Mouse (Mus musculus) kidney, adult 9 months (tissue): ENCODE measurements around the gene Flot2.

Experiments used
- DNase-seq: peaks from one replicate; pipeline ENCODE4 v3.0.0; 2022

The Flot2 gene

DNA sequence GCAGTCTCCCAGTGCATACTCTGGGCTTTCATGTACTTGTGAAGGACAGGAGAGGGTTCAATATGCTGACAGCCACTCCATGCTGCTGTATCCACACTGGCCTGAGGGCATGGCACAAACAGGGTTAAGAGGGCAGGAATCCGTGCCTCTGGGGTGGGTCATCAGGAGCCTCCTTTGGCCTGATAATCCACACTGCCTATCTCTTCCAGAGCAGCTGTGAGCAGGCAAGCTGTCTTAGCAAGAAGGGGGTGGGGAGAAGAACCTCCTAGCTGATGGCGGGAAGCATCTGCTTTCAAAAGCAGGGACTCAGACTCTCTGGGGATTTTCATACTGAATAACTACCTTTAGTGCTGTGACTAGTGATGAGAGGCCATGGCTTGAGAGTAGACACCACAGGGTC lies 28.2 kb downstream of the Flot2 start:
- DNase-seq: no peak

DNA sequence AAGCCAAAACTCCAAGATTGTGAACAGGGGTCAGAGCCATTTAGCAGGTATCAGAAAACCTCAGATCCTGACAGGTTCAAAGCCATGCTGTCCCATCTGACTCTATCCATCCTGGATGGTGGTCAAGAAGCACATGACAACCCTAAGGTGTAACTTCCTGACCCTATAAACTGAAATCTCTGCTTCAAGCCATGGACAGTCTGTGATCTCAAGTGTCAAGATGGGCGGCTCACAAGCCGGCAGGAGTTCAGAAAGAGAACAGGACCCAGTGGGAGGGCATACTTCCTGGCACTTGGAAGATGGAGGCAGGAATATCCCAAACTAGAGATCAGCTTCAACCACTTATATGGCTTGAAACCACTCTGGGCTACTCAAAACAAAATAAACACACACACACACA lies 28.9 kb downstream of the Flot2 start:
- no peak for DNase-seq

- no peak for DNase-seq
Measured at GRCm38 (mm10) chr11:78067566-78067965, 29.8 kb downstream of the Flot2 start.

DNA sequence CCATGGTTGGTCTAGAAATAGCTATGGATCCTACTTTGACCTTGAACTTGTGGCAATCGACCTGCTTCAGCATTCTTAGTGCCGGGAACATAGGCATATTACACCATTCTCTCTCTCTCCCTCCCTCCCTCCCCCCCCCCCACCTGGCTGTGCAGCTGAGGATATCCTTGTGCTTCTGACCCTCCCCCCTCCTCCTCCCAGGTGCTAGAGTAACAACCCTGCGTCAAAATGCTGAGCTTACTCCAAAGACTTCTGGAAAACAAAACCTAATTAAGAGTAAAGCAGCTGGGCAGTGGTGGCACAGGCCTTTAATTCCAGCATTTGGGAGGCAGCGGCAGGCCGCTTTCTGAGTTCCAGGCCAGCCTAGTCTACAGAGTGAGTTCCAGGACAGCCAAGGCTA lies 31.4 kb downstream of the Flot2 start:
- no peak for DNase-seq

- DNase-seq: no peak
Measured at GRCm38 (mm10) chr11:78069646-78070045, 31.9 kb downstream of the Flot2 start.

GRCm38 (mm10) chr11:78071938-78072337 lies 34.2 kb downstream of the Flot2 start:
- DNase-seq: no peak

GRCm38 (mm10) chr11:78072425-78073130 lies 34.8 kb downstream of the Flot2 start:
- DNase-seq: no peak

GRCm38 (mm10) chr11:78073577-78074276 lies 36.0 kb downstream of the Flot2 start:
- DNase-seq: no peak

DNA sequence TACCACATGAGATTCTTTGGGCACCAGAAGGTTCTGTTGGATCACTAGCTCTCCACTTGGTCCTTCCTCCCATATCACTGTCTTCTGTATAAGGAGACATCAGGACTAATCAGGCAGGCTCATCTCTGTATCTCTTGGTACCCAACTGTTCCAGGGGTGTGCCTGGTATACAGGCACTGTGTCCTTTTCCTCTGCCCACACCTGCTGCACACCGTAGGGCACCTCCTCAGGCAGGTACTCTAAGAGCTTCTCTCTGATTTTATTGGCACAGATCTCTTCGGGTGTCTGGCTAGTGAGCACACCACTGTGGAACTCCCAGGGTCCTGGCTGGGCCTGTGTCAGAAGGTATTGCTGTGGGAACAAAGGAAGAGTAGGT lies 36.5 kb downstream of the Flot2 start:
- DNase-seq: no peak

GRCm38 (mm10) chr11:78074666-78075065 lies 36.9 kb downstream of the Flot2 start:
- DNase-seq: no peak

DNA sequence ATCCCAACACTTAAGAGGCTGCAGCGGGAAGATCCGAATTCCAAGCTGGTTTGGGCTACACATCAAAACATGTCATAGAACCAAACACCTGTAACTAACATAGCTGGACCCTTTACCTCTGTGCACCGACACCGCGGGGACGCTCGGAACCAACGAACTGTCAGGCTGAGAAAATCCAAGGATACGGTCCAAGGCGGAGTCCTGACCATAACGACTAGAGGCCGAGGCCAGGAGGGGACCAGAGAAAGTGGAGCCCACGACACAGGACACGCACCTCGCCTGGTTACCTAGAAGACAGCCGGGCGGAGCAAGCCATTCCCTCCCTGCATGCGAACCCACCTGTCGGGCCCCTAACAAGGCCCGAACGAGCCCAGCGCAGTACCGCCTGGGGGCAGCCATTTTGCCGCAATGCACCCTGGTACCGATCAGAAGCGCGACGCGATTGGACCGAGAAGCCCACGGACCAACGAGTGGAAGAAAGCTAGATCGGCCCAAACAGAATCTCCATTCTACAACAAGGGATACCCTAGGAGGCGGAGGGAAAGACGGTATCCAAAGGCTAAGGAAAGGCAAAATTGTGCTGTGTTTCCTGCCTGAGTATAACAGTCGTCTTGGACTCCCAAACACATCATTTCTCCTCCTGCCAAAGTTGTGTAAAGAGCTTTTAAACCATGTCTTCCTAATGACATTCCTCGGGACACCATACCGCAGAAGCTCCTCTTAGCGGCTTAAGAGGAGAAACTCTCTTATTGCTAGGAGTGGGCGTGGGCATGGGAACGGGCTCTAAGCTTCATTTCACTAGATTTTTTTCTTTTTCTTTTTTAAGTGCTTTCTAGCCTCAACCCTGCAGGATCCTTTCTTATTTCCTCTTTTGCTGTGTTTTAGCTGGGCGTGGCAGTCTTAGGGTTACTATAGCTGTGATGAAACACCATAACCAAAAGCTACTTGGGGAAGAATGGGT lies 42.5 kb downstream of the Flot2 start, which contains the start of gene Eral1:
TSS of gene Eral1 (minus strand) at position 423 of the 961 bp plus-strand sequence.
- peak; percentile 88 for DNase-seq

DNA sequence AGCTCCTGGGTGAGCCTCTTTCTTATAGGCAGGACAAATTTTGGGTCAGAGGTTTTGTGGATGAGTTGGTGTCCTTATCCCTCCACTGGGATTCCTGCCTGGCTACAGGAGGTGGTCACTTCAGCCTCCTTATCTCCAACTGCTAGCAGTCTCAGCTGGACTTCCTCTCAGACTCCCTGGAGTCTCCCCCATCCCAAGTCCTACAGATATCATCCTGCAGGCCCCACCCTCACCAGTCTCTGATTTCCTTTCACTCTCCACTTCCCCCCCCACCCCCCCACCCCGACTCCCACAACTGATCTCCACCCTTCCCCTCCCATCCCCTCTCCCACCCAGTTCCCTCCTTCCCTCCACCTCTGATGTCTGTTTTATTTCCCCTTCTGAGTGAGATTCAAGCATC lies 45.9 kb downstream of the Flot2 start:
- DNase-seq: no peak

DNA sequence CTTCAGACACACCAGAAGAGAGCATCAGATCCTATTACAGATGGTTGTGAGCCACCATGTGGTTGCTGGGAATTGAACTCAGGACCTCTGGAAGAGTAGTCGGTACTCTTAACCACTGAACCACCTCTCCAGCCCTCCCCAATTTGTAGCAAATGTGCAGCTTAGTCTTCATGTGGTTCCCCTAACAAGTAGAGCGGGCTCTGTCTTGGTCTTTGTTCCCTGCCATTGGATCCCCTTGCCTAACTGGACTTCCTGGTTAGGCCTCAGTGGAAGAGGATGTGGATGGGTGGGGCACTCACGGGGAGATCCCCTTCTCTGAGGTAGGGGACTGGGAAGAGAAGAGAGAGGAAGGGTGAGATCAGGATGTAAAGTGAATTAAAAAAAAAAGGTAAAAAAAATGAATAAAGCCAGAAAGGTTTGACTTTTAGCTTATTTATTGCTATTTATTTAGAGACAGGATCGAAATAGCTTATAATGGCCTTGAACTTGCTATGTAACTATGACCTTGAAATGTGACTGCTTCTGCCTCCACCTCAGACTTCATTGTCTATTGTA lies 49.3 kb downstream of the Flot2 start:
- DNase-seq: no peak

- no peak for DNase-seq
Measured at GRCm38 (mm10) chr11:78087756-78088281, 50.1 kb downstream of the Flot2 start.

- no peak for DNase-seq
Measured at GRCm38 (mm10) chr11:78094137-78094503, 56.4 kb downstream of the Flot2 start.

DNA sequence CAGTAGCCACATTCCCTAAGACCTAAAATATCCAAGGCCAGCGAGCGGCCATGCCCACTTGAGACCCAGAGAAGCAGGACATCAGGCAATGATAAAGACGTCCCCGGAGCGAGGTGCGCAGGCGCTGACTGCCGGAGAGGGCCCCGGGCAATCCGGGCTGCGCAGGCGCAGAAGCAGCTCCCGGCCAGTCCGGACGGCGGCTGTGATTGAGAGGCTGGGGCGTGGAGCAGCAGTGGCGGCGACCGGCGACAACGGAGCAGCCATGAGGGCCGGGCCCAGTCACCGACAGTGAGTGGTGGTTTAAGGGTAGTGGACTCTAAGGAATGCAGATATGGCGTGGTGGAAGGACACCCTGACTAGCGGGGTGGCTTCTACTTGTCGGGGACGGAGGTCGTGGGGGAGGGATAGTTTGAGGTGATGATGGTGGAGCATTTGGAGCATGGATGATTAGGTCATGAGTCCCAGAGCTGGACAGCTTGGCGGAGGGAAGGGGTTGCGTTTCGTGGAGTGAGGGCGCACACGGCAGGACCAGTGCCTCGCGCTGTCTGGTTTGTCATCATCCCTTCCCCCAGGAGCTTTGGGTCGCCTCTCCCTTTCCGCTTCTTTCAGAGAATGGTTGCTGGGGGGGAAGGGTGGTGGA lies 56.9 kb downstream of the Flot2 start, which contains the start of gene Fam222b:
TSS of gene Fam222b (plus strand) at position 157 of the 640 bp plus-strand sequence.
- DNase-seq: peak; percentile 94

GRCm38 (mm10) chr11:78095144-78095516 lies 57.4 kb downstream of the Flot2 start:
- DNase-seq: no peak

DNA sequence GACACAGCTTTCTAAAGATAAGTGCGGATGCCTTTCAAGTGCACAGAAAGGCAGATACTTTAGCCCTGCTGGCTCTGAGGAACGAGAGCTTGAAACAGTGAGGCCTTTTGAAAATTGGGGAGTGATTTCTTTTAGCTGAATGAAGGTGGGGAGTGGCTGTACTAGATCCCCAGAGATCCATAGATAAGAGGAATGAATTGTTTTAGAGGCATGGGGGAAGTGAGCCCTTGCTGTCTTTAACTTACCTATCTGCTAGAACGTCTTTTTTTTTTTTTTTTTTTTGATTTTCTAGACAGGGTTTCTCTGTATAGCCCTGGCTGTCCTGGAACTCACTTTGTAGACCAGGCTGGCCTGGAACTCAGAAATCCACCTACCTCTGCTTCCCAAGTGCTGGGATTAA lies 59.3 kb downstream of the Flot2 start:
- no peak for DNase-seq

DNA sequence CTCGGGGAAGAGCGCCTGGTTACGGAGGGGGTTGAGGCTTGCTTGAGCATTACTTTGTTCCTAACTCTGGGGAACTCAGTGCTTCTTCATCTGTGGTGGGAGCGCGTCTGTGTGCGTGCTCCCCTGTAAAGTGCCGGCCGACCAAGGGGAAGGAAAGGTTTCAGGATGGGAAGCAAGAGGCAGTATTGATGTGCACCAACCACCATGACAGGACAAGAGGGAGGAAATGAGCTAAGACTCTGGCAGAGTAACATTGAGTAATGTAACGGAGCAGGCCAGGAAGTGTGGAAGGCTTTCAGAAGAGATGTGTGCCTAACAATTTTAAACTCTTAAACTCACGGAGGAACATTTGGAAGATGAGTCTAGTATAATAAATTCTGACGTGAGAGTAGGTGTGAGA lies 63.0 kb downstream of the Flot2 start:
- DNase-seq: no peak

- no peak for DNase-seq
Measured at GRCm38 (mm10) chr11:78102142-78102541, 64.4 kb downstream of the Flot2 start.

- peak; percentile 45 for DNase-seq
Measured at GRCm38 (mm10) chr11:78102958-78103747, 65.4 kb downstream of the Flot2 start.
